Comparison of ENCODE assay signal across 20 mouse cellular contexts in the genomic region with DNA sequence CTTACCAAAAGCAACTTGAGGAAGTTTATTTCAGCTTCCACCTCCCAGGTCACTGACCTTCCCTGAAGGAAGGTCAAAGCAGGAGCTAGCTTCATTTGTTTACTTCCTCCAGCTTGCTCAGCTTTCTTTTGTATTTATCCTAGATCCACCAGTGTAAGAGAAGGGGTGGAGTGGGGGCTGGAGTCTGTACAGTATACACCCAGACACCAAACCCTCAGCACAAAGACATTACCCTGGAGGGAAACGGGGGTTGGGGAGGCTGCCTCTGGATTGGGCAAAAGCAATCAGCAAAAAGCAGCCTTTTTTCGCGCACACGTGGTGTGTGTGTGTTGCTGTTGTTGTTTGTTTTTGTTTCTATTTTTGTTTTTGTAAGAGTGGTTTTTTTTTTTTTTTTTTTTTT. TPM values are rescaled to one million over a fixed set of nuclear protein-coding genes. Genes with fewer than 3 reads are reported as not detected.
"Had no signal": no experiment of that assay in that cellular context is flagged by ENCODE, and none has a peak within 500 bp of the region (broad histone marks: within the 10 kb centered on the region; RNA-seq: fewer than 3 reads in every experiment).

No protein-coding gene starts in this region.

- ATAC-seq: intestine, postnatal 0 days had no signal

- H3K9ac ChIP-seq: liver, embryonic 14.5 days had no signal

- H3K4me3 ChIP-seq: left cerebral cortex, adult 2 months had no signal

- H3K4me2 ChIP-seq: midbrain, embryonic 11.5 days had no signal

- DNase-seq: kidney, adult 2 months; kidney, postnatal 25 days; layer of hippocampus, postnatal 36 days; lung, adult 2 months; lung, postnatal 14 days; lung, postnatal 4 days; midbrain, embryonic 14.5 days; right cerebral cortex, postnatal 14 days; right cerebral cortex, postnatal 4 days; thymus, adult 2 months; thymus, postnatal 14 days; thymus, postnatal 4 days had no signal

- H3K27ac ChIP-seq: kidney, postnatal 0 days; left cerebral cortex, adult 2 months; liver, embryonic 14.5 days; stomach, postnatal 0 days had no signal

RNA-seq across cellular contexts. Expression of a gene that starts 5.0 kb away (rescaled TPM):
- polyA plus RNA-seq: kidney, embryonic 14.5 days; kidney, postnatal 0 days; stomach, embryonic 14.5 days had no signal
